Mouse (Mus musculus): ENCODE measurements around the gene Casp14. TPM values are rescaled to one million over a fixed set of nuclear protein-coding genes. Genes with fewer than 3 reads are reported as not detected.

The Casp14 gene
- 0.04 TPM for polyA plus RNA-seq (2021)

DNA sequence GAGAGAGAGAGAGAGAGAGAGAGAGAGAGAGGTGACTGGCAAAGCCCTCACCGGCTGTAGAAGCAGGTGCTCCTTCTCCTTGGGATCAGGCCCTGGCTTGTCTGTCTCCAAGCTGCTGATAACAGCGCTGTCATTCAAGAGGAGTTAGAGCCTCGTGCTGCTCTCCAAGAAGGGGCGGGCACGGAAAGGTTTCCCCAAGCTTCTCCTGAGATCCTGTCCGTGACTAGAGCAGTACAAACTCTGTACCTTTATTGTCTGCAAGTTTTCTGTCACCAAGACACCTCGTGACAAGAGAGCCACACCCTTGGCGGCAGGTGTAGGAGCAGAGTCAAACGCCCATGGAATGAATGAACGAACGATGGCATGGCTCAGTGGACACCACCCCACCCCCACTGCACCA lies at the start of gene Casp14:
Gene Casp14 (minus strand): TSS at position 239 of the 400 bp plus-strand sequence.
- CTCF ChIA-PET = no interaction called here
- no peaks in the 10 kb centered on the region for H3K27me3 ChIP-seq
- no peak for ATAC-seq
- no peak for TF ChIP-seq CTCF (IDR thresholded peaks at IDR 0.05)
- DNase-seq (ENCODE audit: low read depth, low spot score) = no peak
- POLR2A ChIA-PET = no interaction called here
- in situ Hi-C loops (cut with MboI; ENCODE audit: low pct_unique_long_range_greater_than_20kb) = no loop called here

DNA sequence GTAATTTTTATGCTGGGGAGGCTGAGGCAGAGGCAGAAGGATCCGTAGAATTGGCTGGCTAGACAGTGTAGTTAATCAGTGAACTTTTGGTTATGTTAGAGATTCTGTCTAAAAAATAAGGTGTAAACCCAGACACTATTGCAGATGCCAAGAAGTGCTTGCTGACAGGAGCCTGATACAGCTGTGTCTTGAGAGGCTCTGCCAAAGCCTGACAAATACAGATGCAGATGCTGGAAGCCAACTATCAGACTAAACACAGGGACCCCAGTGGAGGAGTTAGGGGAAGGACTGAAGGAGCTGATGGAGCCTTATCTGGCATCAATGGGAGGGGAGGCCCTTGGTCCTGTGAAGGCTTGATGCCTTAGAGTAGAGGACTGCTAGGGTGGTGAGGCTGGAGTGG lies 47.5 kb upstream of the Casp14 start:
- ATAC-seq = no peak
- no peak for DNase-seq (ENCODE audit: low read depth, low spot score)
- no peak for TF ChIP-seq CTCF (IDR thresholded peaks at IDR 0.05)
- no peaks in the 10 kb centered on the region for H3K27me3 ChIP-seq
- CTCF ChIA-PET = interaction anchor here (1.4 kb wide), 1 partner anchor 10 kb away, joined by 4 read pairs; no protein-coding TSS in a partner anchor
- in situ Hi-C loops (cut with MboI; ENCODE audit: low pct_unique_long_range_greater_than_20kb) = no loop called here
- POLR2A ChIA-PET = no interaction called here

DNA sequence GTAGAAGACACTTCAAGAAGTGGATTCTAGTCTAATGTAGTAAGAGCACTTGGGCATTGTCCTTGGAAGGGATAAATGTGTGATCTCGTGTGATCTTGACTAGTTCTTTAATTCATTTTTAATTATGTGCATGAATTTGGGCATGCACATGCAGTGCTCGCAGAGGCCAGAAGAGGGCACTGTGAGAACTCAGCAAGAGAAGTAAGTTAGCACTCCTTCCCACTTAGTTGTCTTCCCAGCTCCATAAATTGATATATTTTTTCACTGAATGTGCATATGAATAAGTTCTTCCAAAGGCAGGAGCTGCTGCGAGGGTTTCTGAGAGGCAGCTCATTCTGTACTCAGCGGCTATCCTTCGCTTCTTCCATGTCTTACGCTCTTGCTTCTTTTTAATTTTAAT lies 37.9 kb upstream of the Casp14 start:
- peak; percentile 39 for ATAC-seq
- no peak for DNase-seq (ENCODE audit: low read depth, low spot score)
- in situ Hi-C loops (cut with MboI; ENCODE audit: low pct_unique_long_range_greater_than_20kb) = loop anchor here (5.0 kb wide), 1 partner anchor 361 kb away; no protein-coding TSS in a partner anchor
- POLR2A ChIA-PET = interaction anchor here (0.6 to 0.7 kb wide), 3 partner anchors 17 to 31 kb away, joined by 3 to 5 read pairs (median 3); no protein-coding TSS in a partner anchor
- TF ChIP-seq CTCF (IDR thresholded peaks at IDR 0.05) = peak; percentile 91
- H3K27me3 ChIP-seq = no peaks in the 10 kb centered on the region
- CTCF ChIA-PET = interaction anchor here (0.7 to 5.0 kb wide), 21 partner anchors 9 to 912 kb away, joined by 3 to 56 read pairs (median 4); partner anchors contain the start of gene Slc1a6

DNA sequence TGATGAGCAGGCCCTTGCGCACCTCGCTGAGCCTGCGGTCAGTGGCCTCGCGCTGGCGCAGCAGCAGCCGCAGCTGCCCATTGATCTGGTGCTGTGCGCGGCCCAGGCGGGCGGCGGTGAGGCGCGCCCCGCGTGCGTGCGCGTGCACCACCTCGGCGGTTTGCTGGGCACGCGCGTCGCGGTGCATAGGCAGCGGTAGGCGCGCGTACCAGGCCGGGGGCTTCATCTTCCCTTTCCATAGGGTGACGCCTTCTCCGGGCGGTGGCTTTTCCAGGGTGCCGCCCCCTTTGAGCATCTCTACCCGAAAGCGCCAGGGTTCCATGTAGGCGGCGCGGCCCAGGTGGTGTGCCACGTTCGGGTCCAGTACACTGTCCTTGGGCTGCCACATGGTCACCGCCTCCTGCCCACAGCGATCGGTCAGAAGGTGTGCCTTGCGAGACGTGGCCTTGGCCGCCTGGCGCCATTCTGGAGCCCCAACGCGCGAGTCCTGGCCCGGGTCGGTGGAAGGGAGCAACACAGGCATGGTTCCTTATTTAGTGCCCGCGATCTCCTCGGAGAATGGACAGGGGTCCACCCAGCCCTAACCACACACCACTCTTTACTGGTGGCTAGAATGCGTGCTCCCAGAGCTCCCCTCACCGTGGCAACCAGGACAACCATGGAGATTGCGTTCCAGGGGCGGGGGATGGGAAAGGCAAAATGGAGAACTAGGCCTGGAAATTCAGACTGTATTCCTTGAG lies 34.5 kb upstream of the Casp14 start, which contains the start of gene Ccdc105:
Gene Ccdc105 (minus strand): TSS at position 614 of the 740 bp plus-strand sequence.
- in situ Hi-C loops (cut with MboI; ENCODE audit: low pct_unique_long_range_greater_than_20kb) = no loop called here

DNA sequence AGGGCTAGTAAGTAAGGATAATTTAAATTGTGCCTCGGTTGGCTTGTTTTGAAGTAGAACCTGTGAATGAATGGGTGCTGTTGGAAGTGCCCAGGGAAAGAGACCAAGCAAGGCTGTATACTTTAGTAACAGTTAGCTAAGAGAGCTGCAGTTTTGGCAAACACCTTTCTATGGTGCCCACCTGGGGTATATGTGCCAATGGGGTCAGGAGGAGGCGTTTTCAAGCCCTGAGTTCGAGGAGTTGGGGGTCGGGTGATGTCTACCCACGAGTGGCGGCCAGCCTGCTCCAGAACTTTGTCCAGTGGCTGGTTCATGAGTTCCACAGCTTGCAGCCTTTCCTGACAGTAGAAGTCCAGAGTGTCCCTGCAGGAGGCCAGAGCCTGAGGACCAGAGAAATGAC lies 30.9 kb upstream of the Casp14 start:
- ChIA-PET POLR2A (no interaction called here), CTCF (interaction anchor here (0.6 kb wide), 1 partner anchor 574 kb away, joined by 3 read pairs; no protein-coding TSS in a partner anchor)
- in situ Hi-C loops (cut with MboI; ENCODE audit: low pct_unique_long_range_greater_than_20kb) = loop anchor here (10.0 kb wide), 1 partner anchor 224 kb away; no protein-coding TSS in a partner anchor
- TF ChIP-seq CTCF (IDR thresholded peaks at IDR 0.05) = no peak
- DNase-seq (ENCODE audit: low read depth, low spot score) (no peak), ATAC-seq (no peak)
- no peaks in the 10 kb centered on the region for H3K27me3 ChIP-seq

More for the DNA sequence above, 34.5 kb upstream of the Casp14 start, which contains the start of gene Ccdc105:
- DNase-seq (ENCODE audit: low read depth, low spot score) = no peak
- no peak for TF ChIP-seq CTCF (IDR thresholded peaks at IDR 0.05)
- ATAC-seq = no peak
- CTCF ChIA-PET = no interaction called here
- H3K27me3 ChIP-seq = no peaks in the 10 kb centered on the region
- POLR2A ChIA-PET = no interaction called here

DNA sequence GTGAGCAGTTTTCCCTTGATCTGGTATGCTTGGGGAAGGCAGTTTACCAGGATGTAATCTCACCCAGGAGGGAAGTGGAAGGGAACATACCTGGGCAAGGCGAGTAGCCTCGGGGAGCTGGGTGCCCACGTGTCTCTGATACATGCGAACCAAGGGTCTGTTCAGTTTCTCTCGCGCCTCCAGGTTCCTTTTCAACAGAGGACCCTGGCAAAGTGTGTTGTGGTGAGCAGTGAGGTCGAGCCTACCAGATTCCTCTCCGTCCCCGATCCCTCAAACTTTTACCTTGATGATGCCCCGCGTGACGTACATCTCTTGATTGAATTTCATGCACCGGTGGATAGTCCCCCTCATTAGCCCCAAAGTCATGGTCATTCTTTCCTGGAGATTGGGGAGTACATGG lies 30.1 kb upstream of the Casp14 start:
- no peak for ATAC-seq
- POLR2A ChIA-PET = no interaction called here
- in situ Hi-C loops (cut with MboI; ENCODE audit: low pct_unique_long_range_greater_than_20kb) = loop anchor here (10.0 kb wide), 1 partner anchor 223 kb away; no protein-coding TSS in a partner anchor

DNA sequence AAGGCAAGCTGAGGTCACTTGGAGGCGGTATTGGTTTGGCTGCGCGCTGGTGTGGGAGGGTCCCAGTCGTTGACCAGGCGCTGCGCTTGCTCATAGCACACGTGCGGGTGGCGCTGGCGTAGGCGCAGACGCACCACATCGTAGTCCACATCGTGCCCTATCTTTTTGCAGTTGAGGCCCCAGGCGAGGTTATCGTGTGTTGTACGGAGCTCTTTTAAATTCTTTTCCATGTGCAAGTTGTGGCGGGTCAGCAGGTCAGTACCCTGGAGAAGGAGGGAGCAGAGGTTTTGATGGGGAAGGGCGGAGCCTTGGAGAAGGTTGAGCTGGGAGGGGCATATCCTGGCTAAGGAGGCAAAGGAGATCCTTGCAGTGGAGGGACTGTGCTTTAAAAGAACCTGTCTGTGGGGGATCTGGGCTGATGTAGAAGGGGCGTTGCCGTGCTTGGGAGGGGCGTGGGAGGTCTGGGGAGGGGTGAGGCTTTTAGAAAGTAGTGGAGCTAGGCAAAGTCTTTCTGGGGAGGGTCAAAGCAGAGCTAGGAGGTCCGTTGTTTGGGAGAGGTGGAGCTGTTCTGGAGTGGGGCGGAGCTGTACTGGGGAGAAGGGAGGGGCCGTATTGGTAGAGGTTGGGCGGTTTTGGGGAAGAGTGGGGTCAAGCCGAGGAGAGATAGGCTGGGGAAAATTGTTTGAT lies 29.1 kb upstream of the Casp14 start:
- in situ Hi-C loops (cut with MboI; ENCODE audit: low pct_unique_long_range_greater_than_20kb) = loop anchor here (10.0 kb wide), 1 partner anchor 222 kb away; no protein-coding TSS in a partner anchor
- ATAC-seq = no peak
- POLR2A ChIA-PET = interaction anchor here (0.5 kb wide), 1 partner anchor 21 kb away, joined by 3 read pairs; no protein-coding TSS in a partner anchor
- CTCF ChIA-PET = interaction anchor here (2.1 kb wide), 1 partner anchor 9 kb away, joined by 8 read pairs; no protein-coding TSS in a partner anchor
- TF ChIP-seq CTCF (IDR thresholded peaks at IDR 0.05) = no peak
- H3K27me3 ChIP-seq = no peaks in the 10 kb centered on the region
- DNase-seq (ENCODE audit: low read depth, low spot score) = no peak

More for the DNA sequence above, 30.1 kb upstream of the Casp14 start:
- CTCF ChIA-PET = interaction anchor here (2.1 kb wide), 1 partner anchor 8 kb away, joined by 8 read pairs; no protein-coding TSS in a partner anchor
- no peak for DNase-seq (ENCODE audit: low read depth, low spot score)
- no peaks in the 10 kb centered on the region for H3K27me3 ChIP-seq
- TF ChIP-seq CTCF (IDR thresholded peaks at IDR 0.05) = no peak

GRCm38 (mm10) chr10:78745453-78746232 lies 27.5 kb upstream of the Casp14 start:
- ATAC-seq (peak; percentile 32), DNase-seq (ENCODE audit: low read depth, low spot score) (no peak)
- ChIA-PET CTCF (interaction anchor here (1.4 to 1.8 kb wide), 2 partner anchors 10 to 22 kb away, joined by 4 to 5 read pairs; no protein-coding TSS in a partner anchor), POLR2A (no interaction called here)
- in situ Hi-C loops (cut with MboI; ENCODE audit: low pct_unique_long_range_greater_than_20kb) = loop anchor here (10.0 kb wide), 1 partner anchor 221 kb away; no protein-coding TSS in a partner anchor
- no peaks in the 10 kb centered on the region for H3K27me3 ChIP-seq
- peak; percentile 79 for TF ChIP-seq CTCF (IDR thresholded peaks at IDR 0.05)

DNA sequence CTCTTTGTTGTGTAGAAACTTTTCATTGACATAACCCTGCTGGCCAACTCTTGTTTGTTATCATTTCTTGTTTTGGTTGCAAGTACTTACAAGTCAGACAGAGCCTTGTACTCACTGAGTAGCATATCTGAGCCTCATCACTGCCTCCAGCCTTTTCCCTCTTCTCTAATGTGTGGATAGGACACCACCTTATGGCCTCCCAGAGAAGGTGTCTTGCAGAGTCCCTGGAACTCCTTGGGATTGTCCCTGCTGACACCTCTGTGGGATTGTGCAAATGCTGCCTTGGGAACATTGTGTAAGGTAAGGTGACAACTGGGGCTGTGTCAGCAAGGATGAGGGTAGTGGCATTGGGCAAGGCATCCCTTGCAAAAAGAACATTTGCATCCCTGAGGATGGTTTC lies 25.6 kb upstream of the Casp14 start:
- in situ Hi-C loops (cut with MboI; ENCODE audit: low pct_unique_long_range_greater_than_20kb) = loop anchor here (5.0 to 10.0 kb wide), 2 partner anchors 111 to 219 kb away; no protein-coding TSS in a partner anchor
- peak; percentile 68 for TF ChIP-seq CTCF (IDR thresholded peaks at IDR 0.05)
- DNase-seq (ENCODE audit: low read depth, low spot score) (no peak), ATAC-seq (peak; percentile 47)
- no peaks in the 10 kb centered on the region for H3K27me3 ChIP-seq
- ChIA-PET CTCF (interaction anchor here (0.9 to 1.8 kb wide), 2 partner anchors 12 to 20 kb away, joined by 3 to 5 read pairs; no protein-coding TSS in a partner anchor), POLR2A (no interaction called here)

Data from Patski (cell line).